Mouse (Mus musculus) layer of hippocampus, adult 18-20 months (tissue): ENCODE measurements around the gene Ankrd55. TPM values are rescaled to one million over a fixed set of nuclear protein-coding genes. Genes with fewer than 3 reads are reported as not detected.

Experiments used
- DNase-seq, 2 experiments: peaks; one replicate each; pipeline ENCODE4 v3.0.0; 2022; ENCODE audit warnings: low spot score in 2 of 2
- total RNA-seq, 2 experiments: library from RNA; stranded (reverse); gene quantifications; 2 replicates each; pipeline ENCODE4 v1.2.3; 2021

Gene Ankrd55
- total RNA-seq, 2 experiments from 2014 or later: 4.1 to 4.2 TPM

GRCm38 (mm10) chr13:112342971-112343627 lies 54.8 kb downstream of the Ankrd55 start:
- no peak for DNase-seq

GRCm38 (mm10) chr13:112343628-112344009 lies 55.4 kb downstream of the Ankrd55 start:
- no peak for DNase-seq

GRCm38 (mm10) chr13:112344270-112344864 lies 56.1 kb downstream of the Ankrd55 start:
- DNase-seq: no peak

- no peak for DNase-seq
These were observed 57.3 kb downstream of the Ankrd55 start for GRCm38 (mm10) chr13:112345542-112345941.

- DNase-seq: no peak
These were observed 57.8 kb downstream of the Ankrd55 start for GRCm38 (mm10) chr13:112346031-112346430.

GRCm38 (mm10) chr13:112346659-112347142 lies 58.5 kb downstream of the Ankrd55 start:
- DNase-seq: no peak

GRCm38 (mm10) chr13:112348250-112348649 lies 60.0 kb downstream of the Ankrd55 start:
- no peak for DNase-seq

GRCm38 (mm10) chr13:112348896-112349484 lies 60.7 kb downstream of the Ankrd55 start:
- no peak for DNase-seq

GRCm38 (mm10) chr13:112349500-112349899 lies 61.2 kb downstream of the Ankrd55 start:
- no peak for DNase-seq

- no peak for DNase-seq
These were observed 63.7 kb downstream of the Ankrd55 start for GRCm38 (mm10) chr13:112351943-112352342.

- no peak for DNase-seq
These were observed 66.0 kb downstream of the Ankrd55 start for GRCm38 (mm10) chr13:112354109-112354867.

GRCm38 (mm10) chr13:112354958-112355357 lies 66.7 kb downstream of the Ankrd55 start:
- DNase-seq: no peak

GRCm38 (mm10) chr13:112355794-112356486 lies 67.7 kb downstream of the Ankrd55 start:
- DNase-seq: no peak

- DNase-seq: no peak
These were observed 73.3 kb downstream of the Ankrd55 start for GRCm38 (mm10) chr13:112361575-112361974.

GRCm38 (mm10) chr13:112363218-112363617 lies 75.0 kb downstream of the Ankrd55 start:
- DNase-seq: no peak

- no peak for DNase-seq
These were observed 75.5 kb downstream of the Ankrd55 start for GRCm38 (mm10) chr13:112363746-112364145.

GRCm38 (mm10) chr13:112364698-112365097 lies 76.4 kb downstream of the Ankrd55 start:
- no peak for DNase-seq

GRCm38 (mm10) chr13:112365303-112365702 lies 77.1 kb downstream of the Ankrd55 start:
- no peak for DNase-seq

- no peak for DNase-seq
These were observed 77.5 kb downstream of the Ankrd55 start for GRCm38 (mm10) chr13:112365762-112366161.

- DNase-seq: no peak
These were observed 78.2 kb downstream of the Ankrd55 start for GRCm38 (mm10) chr13:112366321-112367029.
